Mouse (Mus musculus) cortical plate, adult 2 months (tissue): ENCODE data around the gene Pi4ka.

Experiments
- CTCF ChIP-seq: fragments of 200-500 bp; IDR thresholded peaks from 2 replicates; pipeline ENCODE4 v1.5.1; 2011; ENCODE audit warnings: mild to moderate bottlenecking, control low read depth, low read length; ENCODE audit not compliant: insufficient read depth; ENCODE audit errors: extremely low read depth
- POLR2A ChIP-seq: fragments of 200-500 bp; IDR thresholded peaks from 2 replicates; pipeline ENCODE4 v1.6.1; 2011; ENCODE audit warnings: mild to moderate bottlenecking, low read length, control low read depth; ENCODE audit not compliant: insufficient read depth; ENCODE audit errors: extremely low read depth

DNA sequence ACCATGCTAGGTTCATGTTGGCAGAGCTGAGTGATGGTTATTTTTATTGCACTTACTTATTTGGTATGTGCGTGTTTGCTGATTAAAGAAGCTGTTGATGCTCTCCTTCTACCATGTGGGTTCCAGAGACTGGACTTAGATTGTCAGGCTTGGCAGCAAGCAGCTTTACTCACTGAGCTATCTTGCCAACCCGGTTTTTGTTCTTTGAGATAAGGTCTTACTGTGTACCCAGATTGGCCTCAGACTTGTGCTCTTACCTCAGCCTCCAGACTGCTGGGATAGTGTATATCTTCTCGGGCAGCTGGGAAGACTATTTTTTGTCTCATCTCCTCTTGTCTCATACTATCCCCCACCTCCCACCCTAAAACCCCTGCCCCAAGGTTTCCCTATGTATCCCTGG is 168.5 kb downstream of the Pi4ka start:
- TF ChIP-seq CTCF (no peak), POLR2A (no peak)
